Mouse (Mus musculus) inflammation-experienced regulatory T-cells, adult 16 weeks (primary cell): ENCODE data around the gene Olfr1354. TPM values are rescaled to one million over a fixed set of nuclear protein-coding genes. Genes with fewer than 3 reads are reported as not detected.

Experiments used
- polyA plus RNA-seq: library from polyadenylated mRNA; unstranded; fragments of 100-300 nt; shearing (Covaris generic); gene quantifications from one replicate; pipeline ENCODE4 v1.2.1, GENCODE M21; 2017

The Olfr1354 gene
- not detected for polyA plus RNA-seq

DNA sequence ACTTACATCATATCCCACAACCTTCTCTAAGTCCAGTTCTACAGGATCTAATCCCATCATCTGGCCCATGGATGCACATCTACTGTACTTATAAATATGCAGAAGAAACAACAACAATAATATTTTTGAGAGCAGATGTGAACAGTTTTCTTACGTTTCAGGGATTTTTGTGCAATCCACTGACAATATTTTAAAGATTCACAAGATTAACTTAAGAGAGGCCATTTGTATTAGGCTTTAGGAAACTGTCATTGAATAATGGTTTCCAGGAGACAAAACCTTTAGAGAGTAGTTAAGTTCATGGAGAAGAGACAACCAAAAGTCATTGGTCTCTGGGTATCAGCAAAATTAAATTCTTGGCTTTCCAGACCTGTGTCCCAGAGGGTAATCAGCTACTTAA is at the start of gene Olfr1354:
Gene Olfr1354 (plus strand): TSS at position 301 of the 400 bp plus-strand sequence.

GRCm38 (mm10) chr10:78875240-78875639 is 37.7 kb upstream of the Olfr1354 start, which contains the start of gene Olfr1355:
Gene Olfr1355, plus strand, starts transcription at chr10:78875540.

GRCm38 (mm10) chr10:78950336-78950735 is 37.4 kb downstream of the Olfr1354 start, which contains the start of gene Olfr8:
Gene Olfr8, plus strand, starts transcription at chr10:78950636.

GRCm38 (mm10) chr10:78963009-78963408 is 50.0 kb downstream of the Olfr1354 start, which contains the start of gene Olfr1353:
Gene Olfr1353, plus strand, starts transcription at chr10:78963309.

Other genes starting within 250 kb of the Olfr1354 start
- gene Casp14, start 194.9 kb upstream of the Olfr1354 start, polyA plus RNA-seq, result not detected
- not detected for gene Ccdc105, start 160.1 kb upstream of the Olfr1354 start, polyA plus RNA-seq
- not detected for gene Slc1a6, start 132.7 kb upstream of the Olfr1354 start, polyA plus RNA-seq
- not detected for gene Olfr1356, start 61.0 kb upstream of the Olfr1354 start, polyA plus RNA-seq
- not detected for gene Olfr1355, start 37.6 kb upstream of the Olfr1354 start, polyA plus RNA-seq
- not detected for gene Olfr8, start 37.5 kb downstream of the Olfr1354 start, polyA plus RNA-seq
- gene Olfr1353, start 50.1 kb downstream of the Olfr1354 start, polyA plus RNA-seq, result not detected
- not detected for gene Olfr1352, start 67.9 kb downstream of the Olfr1354 start, polyA plus RNA-seq
- gene Olfr1351, start 99.3 kb downstream of the Olfr1354 start, polyA plus RNA-seq, result not detected
- not detected for gene Olfr57, start 115.6 kb downstream of the Olfr1354 start, polyA plus RNA-seq
- gene 2610008E11Rik, start 184.4 kb downstream of the Olfr1354 start, polyA plus RNA-seq, result 35.6 TPM
- not detected for gene Vmn2r80, start 235.6 kb downstream of the Olfr1354 start, polyA plus RNA-seq